Comparison of ENCODE assay signal across 13 mouse cellular contexts in genomic region chr5:44805960-44806359, GRCm38 (mm10). TPM values are rescaled to one million over a fixed set of nuclear protein-coding genes. Genes with fewer than 3 reads are reported as not detected.
"Had no signal": no experiment of that assay in that cellular context is flagged by ENCODE, and none has a peak within 500 bp of the region (broad histone marks: within the 10 kb centered on the region; RNA-seq: fewer than 3 reads in every experiment).

No protein-coding gene starts in this region.

- DNase-seq: lung, adult 18-20 months; lung, embryonic 14.5 days; lung, postnatal 10 days; lung, postnatal 4 days; midbrain, embryonic 14.5 days; retina, postnatal 1 day; right cerebral cortex, postnatal 14 days; spleen, adult 18-20 months; thymus, adult 2 months; thymus, postnatal 25 days; thymus, postnatal 4 days had no signal

RNA-seq across cellular contexts. Expression of gene Ldb2, which starts 6.5 kb away (rescaled TPM):
- total RNA-seq: megakaryocyte, adult 5-6 weeks; megakaryocyte-erythroid progenitor cell, adult 5-6 weeks had no signal
